Mouse (Mus musculus): ENCODE data around the gene Parvb. TPM values are rescaled to one million over a fixed set of nuclear protein-coding genes. Genes with fewer than 3 reads are reported as not detected.
A peak's percentile ranks its signal among the peaks of the same experiment; 100 is the strongest.

Parvb gene
- polyA plus RNA-seq, 1 experiment from 2014 or later: 0.06 TPM

GRCm38 (mm10) chr15:84291097-84291496 is 59.3 kb downstream of the Parvb start:
- no peak for TF ChIP-seq CTCF (IDR thresholded peaks at IDR 0.05)
- DNase-seq (ENCODE audit: low read depth, low spot score) (no peak), ATAC-seq (no peak)
- ChIA-PET CTCF (no interaction called here), POLR2A (no interaction called here)
- H3K27me3 ChIP-seq: peaks cover 5% of the 10 kb centered on the region
- in situ Hi-C loops (cut with MboI; ENCODE audit: low pct_unique_long_range_greater_than_20kb): no loop called here

GRCm38 (mm10) chr15:84293590-84293989 is 61.7 kb downstream of the Parvb start:
- no peaks in the 10 kb centered on the region for H3K27me3 ChIP-seq
- ATAC-seq: no peak
- no peak for TF ChIP-seq CTCF (IDR thresholded peaks at IDR 0.05)
- in situ Hi-C loops (cut with MboI; ENCODE audit: low pct_unique_long_range_greater_than_20kb): no loop called here
- ChIA-PET POLR2A (no interaction called here), CTCF (no interaction called here)
- DNase-seq (ENCODE audit: low read depth, low spot score): no peak

DNA sequence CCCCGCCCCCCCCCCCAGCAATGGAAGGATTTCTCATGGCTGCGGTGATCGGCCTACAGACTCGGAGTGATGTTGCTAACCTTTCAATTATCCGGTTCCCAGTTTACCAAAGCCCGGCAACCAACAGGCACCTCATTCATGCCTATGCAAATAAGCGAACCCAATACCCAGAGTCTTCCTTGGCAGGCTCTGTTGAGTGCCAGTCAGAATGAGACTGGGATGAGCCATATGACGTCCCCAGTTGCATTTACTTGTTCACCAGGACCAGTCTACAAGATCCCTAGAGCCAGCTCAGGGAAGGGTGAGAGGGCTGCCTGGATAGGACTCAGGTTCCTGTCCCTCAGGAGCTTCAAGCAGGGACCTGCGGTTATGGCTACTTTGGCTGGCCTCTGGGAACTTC is 62.5 kb downstream of the Parvb start:
- DNase-seq (ENCODE audit: low read depth, low spot score): no peak
- in situ Hi-C loops (cut with MboI; ENCODE audit: low pct_unique_long_range_greater_than_20kb): no loop called here
- H3K27me3 ChIP-seq: no peaks in the 10 kb centered on the region
- POLR2A ChIA-PET: no interaction called here
- ATAC-seq: no peak
- no peak for TF ChIP-seq CTCF (IDR thresholded peaks at IDR 0.05)
- CTCF ChIA-PET: no interaction called here

- ChIA-PET CTCF (no interaction called here), POLR2A (no interaction called here)
- no peak for TF ChIP-seq CTCF (IDR thresholded peaks at IDR 0.05)
- no peak for ATAC-seq
- peak; percentile 64 for DNase-seq (ENCODE audit: low read depth, low spot score)
- no peaks in the 10 kb centered on the region for H3K27me3 ChIP-seq
- in situ Hi-C loops (cut with MboI; ENCODE audit: low pct_unique_long_range_greater_than_20kb): no loop called here
These were observed 63.4 kb downstream of the Parvb start for GRCm38 (mm10) chr15:84295225-84295624.

GRCm38 (mm10) chr15:84297454-84297853 is 65.6 kb downstream of the Parvb start:
- CTCF ChIA-PET: no interaction called here
- in situ Hi-C loops (cut with MboI; ENCODE audit: low pct_unique_long_range_greater_than_20kb): no loop called here

GRCm38 (mm10) chr15:84298804-84299370 is 67.0 kb downstream of the Parvb start:
- POLR2A ChIA-PET: no interaction called here
- DNase-seq (ENCODE audit: low read depth, low spot score) (no peak), ATAC-seq (no peak)
- H3K27me3 ChIP-seq: peaks cover 10% of the 10 kb centered on the region
- in situ Hi-C loops (cut with MboI; ENCODE audit: low pct_unique_long_range_greater_than_20kb): no loop called here
- no peak for TF ChIP-seq CTCF (IDR thresholded peaks at IDR 0.05)
- CTCF ChIA-PET: no interaction called here

More at GRCm38 (mm10) chr15:84297454-84297853, 65.6 kb downstream of the Parvb start:
- H3K27me3 ChIP-seq: peaks cover 7% of the 10 kb centered on the region
- POLR2A ChIA-PET: no interaction called here
- TF ChIP-seq CTCF (IDR thresholded peaks at IDR 0.05): no peak
- ATAC-seq (no peak), DNase-seq (ENCODE audit: low read depth, low spot score) (no peak)

GRCm38 (mm10) chr15:84299662-84300333 is 68.0 kb downstream of the Parvb start:
- ChIA-PET POLR2A (no interaction called here), CTCF (no interaction called here)
- peaks cover 12% of the 10 kb centered on the region for H3K27me3 ChIP-seq
- TF ChIP-seq CTCF (IDR thresholded peaks at IDR 0.05): no peak
- ATAC-seq (no peak), DNase-seq (ENCODE audit: low read depth, low spot score) (no peak)
- in situ Hi-C loops (cut with MboI; ENCODE audit: low pct_unique_long_range_greater_than_20kb): no loop called here

DNA sequence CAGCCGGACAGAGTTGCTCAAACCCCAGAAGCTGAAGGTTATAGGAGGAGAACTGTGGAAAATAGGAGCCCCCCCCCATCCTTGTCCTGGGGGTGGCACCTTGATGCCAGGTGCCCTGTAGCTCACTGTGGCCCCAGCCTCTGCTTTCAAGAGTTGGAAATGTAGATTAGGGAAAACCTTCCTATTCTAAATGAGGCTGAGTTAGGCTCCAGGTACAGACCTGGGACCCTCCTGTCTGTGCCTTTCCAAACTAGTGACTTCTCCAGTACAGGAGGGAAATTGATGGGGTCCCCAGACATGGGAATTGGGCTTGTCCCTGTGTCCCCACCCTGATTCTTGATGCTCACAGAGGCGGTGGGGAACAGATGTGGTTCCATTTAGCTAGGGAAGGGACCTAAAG is 68.7 kb downstream of the Parvb start:
- DNase-seq (ENCODE audit: low read depth, low spot score) (no peak), ATAC-seq (no peak)
- in situ Hi-C loops (cut with MboI; ENCODE audit: low pct_unique_long_range_greater_than_20kb): no loop called here
- H3K27me3 ChIP-seq: peaks cover 12% of the 10 kb centered on the region
- CTCF ChIA-PET: no interaction called here
- POLR2A ChIA-PET: no interaction called here
- TF ChIP-seq CTCF (IDR thresholded peaks at IDR 0.05): no peak

DNA sequence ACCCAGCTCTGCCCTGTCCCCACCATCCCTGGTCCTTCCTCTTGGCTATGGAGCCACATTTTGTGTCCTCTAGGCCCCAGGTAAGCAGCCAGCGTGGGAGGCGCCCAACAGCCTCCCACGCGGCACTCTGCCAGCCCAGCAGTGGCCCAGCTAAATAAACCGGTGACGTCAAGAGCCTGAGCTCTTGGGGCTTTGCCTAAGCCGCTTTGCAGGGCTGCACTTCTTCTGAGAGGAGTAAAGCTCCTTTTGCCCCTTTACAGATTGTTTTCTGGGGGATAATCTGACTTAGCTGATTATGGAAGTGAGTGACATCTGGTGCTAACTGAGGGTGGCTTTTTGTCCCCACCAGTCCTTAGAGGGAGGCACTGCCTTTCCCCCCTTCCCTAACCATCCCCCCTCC is 69.2 kb downstream of the Parvb start:
- DNase-seq (ENCODE audit: low read depth, low spot score) (no peak), ATAC-seq (no peak)
- TF ChIP-seq CTCF (IDR thresholded peaks at IDR 0.05): no peak
- ChIA-PET CTCF (no interaction called here), POLR2A (no interaction called here)
- in situ Hi-C loops (cut with MboI; ENCODE audit: low pct_unique_long_range_greater_than_20kb): no loop called here
- H3K27me3 ChIP-seq: peaks cover 12% of the 10 kb centered on the region

DNA sequence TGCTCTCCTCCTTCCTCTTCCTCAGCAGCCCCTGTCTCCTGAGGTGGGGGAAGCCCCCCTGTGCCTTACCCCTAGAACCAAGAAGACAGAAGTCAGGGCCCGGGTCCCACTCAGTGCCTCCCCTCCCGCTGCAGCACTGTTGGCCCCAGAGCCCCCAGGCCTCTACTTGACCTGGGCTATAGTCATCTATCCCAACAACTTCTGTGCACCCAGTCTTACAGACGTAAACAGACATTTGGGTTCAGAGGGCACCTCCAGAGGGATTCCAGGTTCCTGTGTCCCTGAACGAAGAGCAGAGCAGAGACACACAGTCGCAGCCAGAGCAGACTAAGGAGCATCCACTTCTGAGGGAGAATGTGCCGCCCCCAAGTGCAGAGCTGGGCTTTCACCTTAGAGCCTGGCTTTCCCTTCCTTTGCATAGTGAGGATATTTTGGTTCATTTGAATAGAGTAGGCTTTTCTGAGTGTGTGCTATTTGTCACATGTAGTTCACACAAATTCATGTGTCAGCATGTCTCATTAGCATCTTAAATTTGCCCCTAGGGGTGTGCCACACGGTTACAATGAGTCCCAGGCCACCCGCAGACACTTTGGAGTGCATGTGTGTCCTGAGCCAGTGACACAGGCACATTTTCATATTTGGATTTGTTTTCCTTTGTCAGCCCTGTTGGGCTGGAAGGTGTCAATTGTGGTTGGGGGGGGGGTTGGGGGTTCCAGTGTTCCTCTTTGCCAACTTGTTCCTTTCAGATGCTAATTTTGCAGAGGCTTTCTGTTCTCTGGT is 70.0 kb downstream of the Parvb start:
- CTCF ChIA-PET: no interaction called here
- POLR2A ChIA-PET: interaction anchor here (0.5 kb wide), 1 partner anchor 110 kb away, joined by 5 read pairs; no protein-coding TSS in a partner anchor
- in situ Hi-C loops (cut with MboI; ENCODE audit: low pct_unique_long_range_greater_than_20kb): no loop called here
- ATAC-seq (no peak), DNase-seq (ENCODE audit: low read depth, low spot score) (no peak)
- TF ChIP-seq CTCF (IDR thresholded peaks at IDR 0.05): no peak
- peaks cover 12% of the 10 kb centered on the region for H3K27me3 ChIP-seq

DNA sequence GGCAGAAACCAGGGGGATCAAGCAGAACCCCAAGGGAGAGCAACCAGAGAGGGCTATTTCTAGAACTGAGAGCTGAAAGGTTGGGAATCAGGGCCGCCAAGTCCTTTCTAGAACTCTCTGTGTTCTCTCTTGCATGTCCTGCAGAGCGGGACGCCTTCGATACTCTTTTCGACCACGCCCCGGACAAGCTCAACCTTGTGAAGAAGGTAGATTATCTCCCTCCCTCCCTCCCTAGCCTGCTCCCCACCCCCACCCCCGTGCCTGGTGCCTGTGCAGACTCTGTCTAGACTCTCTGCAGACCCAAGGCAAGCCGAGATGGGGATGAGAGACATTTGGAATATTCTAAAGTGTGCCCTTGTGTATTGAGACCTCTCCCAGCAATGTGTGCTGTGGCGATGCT is 71.4 kb downstream of the Parvb start:
- no peak for TF ChIP-seq CTCF (IDR thresholded peaks at IDR 0.05)
- ChIA-PET POLR2A (no interaction called here), CTCF (no interaction called here)
- DNase-seq (ENCODE audit: low read depth, low spot score) (no peak), ATAC-seq (no peak)
- H3K27me3 ChIP-seq: peaks cover 12% of the 10 kb centered on the region
- in situ Hi-C loops (cut with MboI; ENCODE audit: low pct_unique_long_range_greater_than_20kb): no loop called here

Measured in Patski (cell line).